Mouse (Mus musculus) C2C12 (cell line): Measurements from ENCODE around the gene Cnot6.

Experiments
- CEBPB ChIP-seq: IDR thresholded peaks from one replicate; pipeline ENCODE4 v1.6.1; 2011; ENCODE audit warnings: low read depth, mild to moderate bottlenecking, control low read depth, moderate library complexity
- CTCF ChIP-seq: IDR thresholded peaks from one replicate; pipeline ENCODE4 v1.5.1; 2011; ENCODE audit not compliant: control insufficient read depth, insufficient read depth, insufficient read length
- MAX ChIP-seq: IDR thresholded peaks from one replicate; pipeline ENCODE4 v1.6.1; 2011; ENCODE audit warnings: mild to moderate bottlenecking, control low read depth
- USF1 ChIP-seq: IDR thresholded peaks from one replicate; pipeline ENCODE4 v1.6.1; 2011; ENCODE audit warnings: low read depth, mild to moderate bottlenecking, control low read depth, moderate library complexity

DNA sequence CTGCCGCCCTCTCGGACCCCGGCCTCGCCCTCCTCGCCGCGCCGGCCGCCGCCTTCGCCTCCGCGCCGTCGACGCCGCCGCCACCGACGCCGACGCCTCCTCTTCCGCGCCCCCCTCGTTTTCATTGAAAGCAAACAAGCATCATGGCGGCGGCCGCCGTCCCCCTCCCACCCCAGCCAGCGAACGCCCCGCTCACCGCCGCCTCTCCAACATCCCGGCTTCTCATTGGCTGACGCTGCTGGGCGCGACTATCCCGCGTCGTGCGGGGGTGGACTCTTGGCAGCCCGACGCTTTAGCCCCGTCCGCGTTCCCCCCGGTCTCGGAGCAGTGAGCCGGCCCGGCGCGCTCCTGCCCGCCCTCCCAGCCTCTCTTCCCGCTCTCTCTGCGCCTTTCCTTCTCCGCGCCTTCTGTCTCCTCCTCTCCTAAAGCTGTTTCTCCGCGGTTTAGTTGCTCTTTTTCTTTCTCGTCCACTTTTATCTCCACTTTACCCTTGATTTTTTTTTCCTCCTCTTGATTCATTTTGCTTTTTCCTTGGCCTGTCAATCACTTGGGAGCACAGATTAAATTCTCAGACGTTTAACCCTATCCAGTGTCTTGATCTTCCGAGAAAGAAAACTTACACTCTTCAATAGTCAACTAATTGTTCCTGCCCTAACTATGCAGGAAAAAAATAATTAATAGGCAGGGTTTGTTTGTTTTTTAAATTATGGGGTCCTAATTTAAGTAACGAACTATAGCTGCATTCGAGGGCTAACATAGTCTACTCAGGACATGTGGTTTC, at the start of gene Cnot6:
- TF ChIP-seq CTCF (no peak), MAX (peak; percentile 68), USF1 (no peak), CEBPB (no peak)
